Mouse (Mus musculus): ENCODE results near the gene Clec12a.

Gene Clec12a

GRCm38 (mm10) chr6:129380454-129380853, 38.0 kb downstream of the Clec12a start:
- no peak for DNase-seq

DNA sequence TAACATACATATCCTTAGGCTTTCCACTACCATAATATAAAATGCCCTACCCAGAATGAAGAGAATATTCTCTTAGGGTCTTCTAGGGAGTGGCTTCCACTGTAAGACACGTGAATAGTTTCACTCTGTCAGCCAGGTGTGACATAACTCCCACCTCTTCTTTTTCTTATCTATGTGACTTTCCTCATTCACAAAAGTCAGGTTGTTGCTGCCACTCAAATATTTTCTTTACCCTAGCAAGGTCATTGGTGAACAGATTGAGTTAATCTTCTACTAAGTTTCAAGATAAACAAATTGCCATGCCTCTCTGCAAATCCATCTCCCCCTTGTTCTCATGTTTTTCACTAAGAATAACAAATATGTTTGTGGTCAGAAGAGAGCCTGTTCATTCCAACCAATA, 39.2 kb downstream of the Clec12a start:
- no peak for DNase-seq

- DNase-seq = no peak
Measured at GRCm38 (mm10) chr6:129383466-129383865, 41.0 kb downstream of the Clec12a start.

- no peak for DNase-seq
Measured at GRCm38 (mm10) chr6:129385000-129385399, 42.5 kb downstream of the Clec12a start.

- DNase-seq = no peak
Measured at GRCm38 (mm10) chr6:129385774-129386173, 43.3 kb downstream of the Clec12a start, which contains the start of gene Clec12b. Gene Clec12b (minus strand): TSS chr6:129385874.

DNA sequence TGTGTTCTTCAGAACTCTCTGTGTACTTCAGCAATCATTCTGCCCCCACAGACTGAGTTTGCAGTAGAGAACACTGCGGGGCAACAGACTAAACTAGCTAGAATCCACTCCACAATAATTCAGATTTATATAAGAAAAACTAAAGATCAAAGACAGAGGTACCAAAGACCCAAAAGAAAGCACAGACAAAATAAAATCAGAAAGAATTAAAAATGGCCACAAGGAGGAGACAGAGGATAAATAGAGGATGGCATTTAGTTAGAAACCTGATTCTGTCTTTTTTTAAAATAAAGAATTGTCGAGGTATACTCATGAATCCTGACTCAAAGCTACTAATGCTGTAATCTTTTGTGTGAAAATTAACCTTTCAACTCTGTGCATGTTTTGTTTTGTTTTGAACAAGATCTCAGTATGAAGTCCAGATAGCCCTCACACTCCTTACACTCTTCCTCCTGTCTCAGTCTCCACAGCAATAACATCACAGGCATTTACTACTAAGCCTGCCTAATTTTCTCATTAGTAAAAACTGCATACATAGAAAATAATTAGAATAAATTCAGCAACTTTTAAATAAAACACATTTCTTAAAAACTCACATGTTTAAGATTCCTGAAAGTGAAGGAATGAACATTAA, 50.7 kb downstream of the Clec12a start:
- DNase-seq = no peak

- no peak for DNase-seq
Measured at GRCm38 (mm10) chr6:129393732-129394131, 51.2 kb downstream of the Clec12a start.

GRCm38 (mm10) chr6:129396997-129397396, 54.5 kb downstream of the Clec12a start, which contains the start of gene Clec1b:
Gene Clec1b (plus strand): TSS chr6:129397297.
- no peak for DNase-seq

- no peak for DNase-seq
Measured at GRCm38 (mm10) chr6:129399945-129400344, 57.5 kb downstream of the Clec12a start.

DNA sequence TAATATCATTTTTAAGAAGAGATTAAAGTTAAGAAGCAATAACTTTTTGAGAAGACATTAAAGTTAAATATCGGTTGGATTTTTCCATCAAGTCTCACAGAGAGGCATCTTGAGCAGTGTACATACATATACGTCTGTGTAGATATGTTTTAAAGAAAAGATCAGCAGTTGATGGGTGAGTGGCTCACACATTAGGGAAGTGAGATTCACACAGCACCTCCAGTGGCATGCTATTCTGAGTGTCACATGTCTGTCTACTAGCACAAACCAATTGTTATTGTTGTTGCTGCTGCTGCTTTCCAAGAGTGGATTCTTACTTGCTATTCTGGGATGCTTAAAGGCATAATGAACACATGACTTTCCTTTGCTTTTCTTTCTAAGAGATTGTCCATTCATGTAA, 59.9 kb downstream of the Clec12a start:
- DNase-seq = no peak

DNA sequence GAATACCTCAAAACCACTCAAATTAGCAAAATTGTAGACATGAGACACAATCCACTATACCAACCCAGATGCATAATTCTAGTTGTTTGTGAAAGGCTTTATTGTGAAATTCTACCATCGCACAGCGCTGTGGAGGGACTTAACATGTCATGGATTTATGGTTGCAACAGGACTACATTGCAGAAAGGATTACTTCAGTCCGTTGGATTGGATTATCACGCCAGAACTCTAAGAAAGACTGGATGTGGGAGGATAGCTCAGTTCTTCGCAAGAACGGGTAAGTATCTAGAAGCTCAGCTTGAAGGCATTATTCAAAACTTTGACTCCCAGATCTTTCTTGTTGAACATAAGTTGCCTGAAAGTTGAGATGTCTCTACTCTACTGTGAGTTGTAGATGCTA, 60.9 kb downstream of the Clec12a start:
- DNase-seq = no peak

- DNase-seq = no peak
Measured at GRCm38 (mm10) chr6:129405999-129406398, 63.5 kb downstream of the Clec12a start.

DNA sequence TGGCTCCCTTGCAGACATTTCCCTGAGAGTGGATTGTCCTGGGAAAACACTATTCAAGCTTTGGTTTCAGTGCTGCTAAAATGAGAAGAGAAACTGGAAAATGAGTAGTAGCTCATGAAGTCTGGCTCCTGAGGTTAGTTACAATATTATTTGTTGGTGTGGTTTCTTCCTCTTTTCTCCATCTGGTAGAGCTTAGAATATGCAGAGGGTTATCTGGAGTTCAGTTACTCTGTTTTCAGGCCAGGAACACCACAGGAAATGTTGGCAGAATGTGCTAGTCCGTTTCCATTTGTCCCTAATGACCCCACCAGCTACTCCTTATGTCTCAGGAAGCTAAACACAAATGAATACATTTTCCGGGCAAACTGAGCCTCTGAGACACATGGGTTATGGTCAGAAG, 64.8 kb downstream of the Clec12a start:
- DNase-seq = no peak

- DNase-seq = no peak
Measured at GRCm38 (mm10) chr6:129408562-129408961, 66.1 kb downstream of the Clec12a start, which contains the start of gene Clec9a. Gene Clec9a (plus strand): TSS chr6:129408862.

DNA sequence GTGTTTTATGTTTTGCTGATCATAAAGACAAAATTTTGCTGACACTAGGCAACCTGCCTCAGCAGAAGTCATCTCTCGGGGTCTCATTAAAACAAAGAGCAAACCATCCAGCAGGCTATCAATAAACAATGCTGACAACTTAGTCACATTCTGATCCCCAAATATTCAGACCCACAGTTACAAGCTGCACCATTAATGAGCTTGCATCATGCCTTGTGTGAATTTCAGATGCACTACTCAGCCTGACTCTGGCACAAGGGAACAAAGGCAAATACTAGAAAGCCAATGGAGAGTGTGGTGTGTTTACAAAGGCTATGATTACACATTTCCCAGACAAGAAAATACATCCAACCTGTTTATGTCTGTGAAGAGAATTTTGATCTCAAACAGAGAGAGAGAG, 71.7 kb downstream of the Clec12a start:
- no peak for DNase-seq

Measured in spleen, adult 18-20 months (tissue).